Mouse (Mus musculus) MEL (cell line): ENCODE measurements at regions not wholly inside any gene's neighbourhood (a gene's known extent, or its start where the extent isn't known, plus 50 kb on each side); places are given as distances from the start of the nearest gene placed in this dataset.

ENCODE experiments used
- DNase-seq: peaks from one replicate; pipeline ENCODE4 v3.0.0; 2011; ENCODE audit warnings: low read depth, low spot score
- H3K27ac ChIP-seq: 2 replicates; pipeline ENCODE4 v1.5.1; 2012; ENCODE audit warnings: low read depth, mild to moderate bottlenecking, control low read depth, low read length, moderate library complexity; ENCODE audit not compliant: control insufficient read depth
- H3K27me3 ChIP-seq, 2 experiments: fragments of 150-350 bp in 1 of 2; sonication (generic) in 1 of 2; 2 replicates each; pipeline ENCODE4 v1.6.1; 2012; ENCODE audit warnings: low read length in 2 of 2, mild to moderate bottlenecking in 2 of 2, improper control_type of control experiment in 1 of 2, moderate library complexity in 1 of 2; ENCODE audit not compliant: insufficient read depth in 2 of 2, control insufficient read depth in 1 of 2
- H3K36me3 ChIP-seq, 2 experiments: 2 replicates each; pipeline ENCODE4 v1.6.1; 2012 to 2014; ENCODE audit warnings: low read length in 2 of 2, improper control_type of control experiment in 1 of 2, inconsistent platforms in 1 of 2, mild to moderate bottlenecking in 1 of 2; ENCODE audit not compliant: insufficient read depth in 2 of 2, control insufficient read depth in 1 of 2
- H3K4me1 ChIP-seq, 2 experiments: fragments of 150-350 bp in 1 of 2; sonication (generic) in 1 of 2; 2 replicates each; pipeline ENCODE4 v1.6.1; 2012; ENCODE audit warnings: low read length in 2 of 2, improper control_type of control experiment in 1 of 2, mild to moderate bottlenecking in 1 of 2; ENCODE audit not compliant: insufficient read depth in 2 of 2, control insufficient read depth in 1 of 2
- H3K4me3 ChIP-seq, 2 experiments: fragments of 150-350 bp in 1 of 2; sonication (generic) in 1 of 2; 2 replicates each; pipeline ENCODE4 v1.5.1; 2012; ENCODE audit warnings: low read depth in 2 of 2, low read length in 2 of 2, mild to moderate bottlenecking in 2 of 2, moderate library complexity in 2 of 2, control low read depth in 1 of 2, improper control_type of control experiment in 1 of 2; ENCODE audit not compliant: control insufficient read depth in 1 of 2, insufficient read depth in 1 of 2
- H3K79me2 ChIP-seq: 2 replicates; pipeline ENCODE4 v1.6.1; 2012; ENCODE audit warnings: mild to moderate bottlenecking, low read length, moderate library complexity; ENCODE audit not compliant: control insufficient read depth, poor library complexity, insufficient read depth
- H3K9ac ChIP-seq: 2 replicates; pipeline ENCODE4 v1.6.1; 2012; ENCODE audit warnings: low read depth, mild to moderate bottlenecking, control low read depth, low read length, moderate library complexity; ENCODE audit not compliant: control insufficient read depth, poor library complexity, severe bottlenecking
- H3K9me3 ChIP-seq: fragments of 150-350 bp; sonication (generic); replicated peaks from 2 replicates; pipeline ENCODE4 v1.6.1; 2012; ENCODE audit warnings: mild to moderate bottlenecking, low read length, improper control_type of control experiment, moderate library complexity; ENCODE audit not compliant: insufficient read depth
- BHLHE40 ChIP-seq: IDR thresholded peaks from 2 replicates; pipeline ENCODE4 v1.6.1; 2012; ENCODE audit warnings: low read depth, mild to moderate bottlenecking, inconsistent platforms, low read length, improper control_type of control experiment, borderline replicate concordance
- CHD2 ChIP-seq: IDR thresholded peaks from 2 replicates; pipeline ENCODE4 v1.6.1; 2011; ENCODE audit warnings: low read length, improper control_type of control experiment
- ELF1 ChIP-seq: IDR thresholded peaks from 2 replicates; pipeline ENCODE4 v1.6.1; 2014; ENCODE audit warnings: low read depth, mild to moderate bottlenecking, inconsistent platforms, low read length, improper control_type of control experiment, moderate library complexity
- HCFC1 ChIP-seq: IDR thresholded peaks from 2 replicates; pipeline ENCODE4 v1.6.1; 2012; ENCODE audit warnings: low read depth, mild to moderate bottlenecking, inconsistent platforms, low read length, improper control_type of control experiment, moderate library complexity
- KAT2A ChIP-seq: conservative IDR thresholded peaks from 2 replicates; pipeline ENCODE4 v1.6.1; 2012; ENCODE audit warnings: low read depth, low read length, improper control_type of control experiment, inconsistent platforms
- MAFK ChIP-seq: IDR thresholded peaks from 2 replicates; pipeline ENCODE4 v1.6.1; 2011; ENCODE audit warnings: low read depth, mild to moderate bottlenecking, low read length, improper control_type of control experiment, borderline replicate concordance
- MEF2A ChIP-seq: IDR thresholded peaks from 2 replicates; pipeline ENCODE4 v1.6.1; 2014; ENCODE audit warnings: low read depth, mild to moderate bottlenecking, inconsistent platforms, low read length, improper control_type of control experiment; ENCODE audit not compliant: poor library complexity, insufficient replicate concordance, severe bottlenecking; ENCODE audit errors: extremely low read depth
- MXI1 ChIP-seq: IDR thresholded peaks from 2 replicates; pipeline ENCODE4 v1.6.1; 2011; ENCODE audit warnings: mild to moderate bottlenecking, low read depth, low read length, improper control_type of control experiment
- MYC ChIP-seq: IDR thresholded peaks from 2 replicates; pipeline ENCODE4 v1.6.1; 2011; ENCODE audit warnings: low read depth, mild to moderate bottlenecking, low read length, improper control_type of control experiment, moderate library complexity
- NRF1 ChIP-seq: IDR thresholded peaks from 2 replicates; pipeline ENCODE4 v1.6.1; 2014; ENCODE audit warnings: low read depth, mild to moderate bottlenecking, inconsistent platforms, low read length, improper control_type of control experiment, moderate library complexity; ENCODE audit not compliant: poor library complexity, insufficient read depth, severe bottlenecking
- POLR2AphosphoS2 ChIP-seq: IDR thresholded peaks from 2 replicates; pipeline ENCODE4 v1.6.1; 2011; ENCODE audit warnings: low read length, improper control_type of control experiment
- POLR2AphosphoS5 ChIP-seq: IDR thresholded peaks from 2 replicates; pipeline ENCODE4 v1.6.1; 2012; ENCODE audit warnings: low read depth, borderline replicate concordance, mild to moderate bottlenecking, inconsistent platforms, low read length, moderate library complexity, mixed read lengths
- RCOR1 ChIP-seq: IDR thresholded peaks from 2 replicates; pipeline ENCODE4 v1.6.1; 2012; ENCODE audit warnings: low read depth, mild to moderate bottlenecking, inconsistent platforms, low read length, improper control_type of control experiment
- SIN3A ChIP-seq: IDR thresholded peaks from 2 replicates; pipeline ENCODE4 v1.6.1; 2012; ENCODE audit warnings: low read length, improper control_type of control experiment, inconsistent platforms
- SMC3 ChIP-seq: IDR thresholded peaks from 2 replicates; pipeline ENCODE4 v1.6.1; 2011; ENCODE audit warnings: low read depth, low read length, improper control_type of control experiment
- TAL1 ChIP-seq: IDR thresholded peaks from 2 replicates; pipeline ENCODE4 v1.6.1; 2012; ENCODE audit warnings: mild to moderate bottlenecking, inconsistent platforms, low read length, moderate library complexity, mixed read lengths
- USF1 ChIP-seq: IDR thresholded peaks from 2 replicates; pipeline ENCODE4 v1.6.1; 2014; ENCODE audit warnings: low read depth, mild to moderate bottlenecking, inconsistent platforms, low read length, improper control_type of control experiment, moderate library complexity
- ZC3H11A ChIP-seq: IDR thresholded peaks from 2 replicates; pipeline ENCODE4 v1.6.1; 2012; ENCODE audit warnings: low read depth, mild to moderate bottlenecking, inconsistent platforms, low read length, improper control_type of control experiment

DNA sequence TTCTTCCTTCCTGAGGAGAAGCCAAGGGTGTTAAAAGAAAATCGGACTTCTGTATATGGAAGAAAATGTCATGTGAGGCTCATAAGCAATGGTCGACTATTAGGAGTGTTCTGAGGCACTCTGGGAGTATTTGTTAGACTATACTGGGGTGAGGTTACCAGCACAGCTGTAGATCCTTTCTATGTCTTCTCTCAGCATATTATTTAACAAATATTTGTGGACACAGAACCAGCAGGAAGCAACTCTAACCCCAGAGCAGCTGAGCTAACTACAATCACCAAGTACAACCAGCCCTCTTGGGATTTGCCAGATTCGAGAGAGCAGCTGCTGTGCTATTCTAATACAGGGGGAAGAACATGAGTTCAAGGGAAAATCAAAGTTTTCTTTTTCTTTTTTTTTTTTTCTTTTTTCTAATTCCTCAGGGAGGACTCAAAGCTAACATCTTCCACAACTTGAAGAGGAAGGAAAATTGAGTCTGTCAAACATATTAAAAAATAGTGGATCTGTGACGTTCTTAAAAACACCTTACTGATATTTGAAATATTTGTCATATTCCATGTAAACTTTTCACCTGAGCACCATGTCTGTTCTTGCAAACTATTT lies 933.3 kb upstream of the Cited2 start:
- Histone ChIP-seq H3K27ac (no peak overlapping the region), H3K4me1 (no peaks in the 10 kb centered on the region), H3K36me3 (no peaks in the 10 kb centered on the region), H3K9ac (no peak overlapping the region), H3K79me2 (no peaks in the 10 kb centered on the region), H3K27me3 (no peaks in the 10 kb centered on the region), H3K9me3 (no peaks in the 10 kb centered on the region), H3K4me3 (no peak overlapping the region)
- no peak for DNase-seq
- TF ChIP-seq KAT2A (no peak), HCFC1 (no peak), MAFK (no peak), NRF1 (no peak), ZC3H11A (no peak), ELF1 (no peak), MEF2A (no peak), MXI1 (no peak), SMC3 (no peak), RCOR1 (no peak), CHD2 (no peak)

DNA sequence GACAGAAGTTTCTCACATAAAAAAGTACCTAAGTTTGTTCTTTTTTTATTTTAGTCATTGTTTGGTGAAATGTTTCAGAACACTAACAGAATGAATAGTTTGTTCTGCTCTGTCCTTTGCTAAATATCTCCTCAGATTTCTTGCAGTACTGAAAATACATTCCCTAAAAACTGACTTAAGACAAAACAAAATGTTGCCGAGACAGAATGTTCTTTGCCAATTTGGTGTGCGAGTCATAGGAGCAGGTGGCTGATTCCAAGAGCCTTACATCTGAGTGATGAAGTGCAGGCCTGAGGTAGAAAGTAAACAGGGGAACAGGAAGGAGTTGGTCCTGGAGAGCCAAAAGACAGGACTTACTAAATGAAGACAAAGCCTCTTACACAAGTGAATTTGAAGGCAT lies 919.0 kb upstream of the Cited2 start:
- no peaks in the 10 kb centered on the region for H3K9me3 ChIP-seq
- H3K4me3 ChIP-seq, result no peak overlapping the region
- TF ChIP-seq HCFC1 (no peak), MAFK (no peak), USF1 (no peak), MYC (no peak), MEF2A (no peak), POLR2AphosphoS5 (no peak), KAT2A (no peak), NRF1 (no peak), SIN3A (no peak), BHLHE40 (no peak), TAL1 (no peak), RCOR1 (no peak), POLR2AphosphoS2 (no peak)

More for the DNA sequence above, 919.0 kb upstream of the Cited2 start:
- Histone ChIP-seq H3K79me2 (no peaks in the 10 kb centered on the region), H3K27ac (no peak overlapping the region), H3K9ac (no peak overlapping the region), H3K4me1 (no peaks in the 10 kb centered on the region), H3K27me3 (no peaks in the 10 kb centered on the region), H3K36me3 (no peaks in the 10 kb centered on the region)
- no peak for DNase-seq
